Mouse (Mus musculus) ovary, postnatal 36 days (tissue): ENCODE data around the gene Il21r.

ENCODE experiments used
- DNase-seq: peaks from one replicate; pipeline ENCODE4 v3.0.0; 2022; ENCODE audit warnings: low spot score, mixed read lengths

The Il21r gene

DNA sequence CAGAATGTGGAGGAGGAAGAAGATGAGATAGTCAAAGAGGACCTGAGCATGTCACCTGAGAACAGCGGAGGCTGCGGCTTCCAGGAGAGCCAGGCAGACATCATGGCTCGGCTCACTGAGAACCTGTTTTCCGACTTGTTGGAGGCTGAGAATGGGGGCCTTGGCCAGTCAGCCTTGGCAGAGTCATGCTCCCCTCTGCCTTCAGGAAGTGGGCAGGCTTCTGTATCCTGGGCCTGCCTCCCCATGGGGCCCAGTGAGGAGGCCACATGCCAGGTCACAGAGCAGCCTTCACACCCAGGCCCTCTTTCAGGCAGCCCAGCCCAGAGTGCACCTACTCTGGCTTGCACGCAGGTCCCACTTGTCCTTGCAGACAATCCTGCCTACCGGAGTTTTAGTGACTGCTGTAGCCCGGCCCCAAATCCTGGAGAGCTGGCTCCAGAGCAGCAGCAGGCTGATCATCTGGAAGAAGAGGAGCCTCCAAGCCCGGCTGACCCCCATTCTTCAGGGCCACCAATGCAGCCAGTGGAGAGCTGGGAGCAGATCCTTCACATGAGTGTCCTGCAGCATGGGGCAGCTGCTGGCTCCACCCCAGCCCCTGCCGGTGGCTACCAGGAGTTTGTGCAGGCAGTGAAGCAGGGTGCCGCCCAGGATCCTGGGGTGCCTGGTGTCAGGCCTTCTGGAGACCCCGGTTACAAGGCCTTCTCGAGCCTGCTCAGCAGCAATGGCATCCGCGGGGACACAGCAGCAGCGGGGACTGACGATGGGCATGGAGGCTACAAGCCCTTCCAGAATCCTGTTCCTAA, 27.3 kb upstream of the Il21r start:
- DNase-seq, result no peak

DNA sequence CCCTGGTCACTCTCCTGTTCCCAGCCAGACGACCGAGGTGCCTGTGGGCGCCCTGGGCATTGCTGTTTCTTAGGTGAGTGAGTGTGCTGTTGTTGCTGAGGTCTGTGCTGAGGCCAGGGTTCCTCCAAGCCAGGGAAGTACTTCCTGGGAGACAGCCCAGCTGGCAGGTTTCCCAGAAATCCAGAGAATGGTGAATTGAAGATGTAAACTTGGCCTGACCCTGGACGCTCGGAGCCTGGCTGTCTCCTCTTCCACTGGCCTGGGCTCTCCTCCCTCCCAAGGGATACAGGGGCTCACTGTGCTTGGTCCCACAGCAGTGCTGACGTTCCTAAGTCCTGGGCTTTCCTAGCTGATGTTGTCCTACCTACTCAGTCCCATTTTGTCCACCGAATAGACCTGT, 26.2 kb upstream of the Il21r start:
- DNase-seq, result peak; percentile 76

DNA sequence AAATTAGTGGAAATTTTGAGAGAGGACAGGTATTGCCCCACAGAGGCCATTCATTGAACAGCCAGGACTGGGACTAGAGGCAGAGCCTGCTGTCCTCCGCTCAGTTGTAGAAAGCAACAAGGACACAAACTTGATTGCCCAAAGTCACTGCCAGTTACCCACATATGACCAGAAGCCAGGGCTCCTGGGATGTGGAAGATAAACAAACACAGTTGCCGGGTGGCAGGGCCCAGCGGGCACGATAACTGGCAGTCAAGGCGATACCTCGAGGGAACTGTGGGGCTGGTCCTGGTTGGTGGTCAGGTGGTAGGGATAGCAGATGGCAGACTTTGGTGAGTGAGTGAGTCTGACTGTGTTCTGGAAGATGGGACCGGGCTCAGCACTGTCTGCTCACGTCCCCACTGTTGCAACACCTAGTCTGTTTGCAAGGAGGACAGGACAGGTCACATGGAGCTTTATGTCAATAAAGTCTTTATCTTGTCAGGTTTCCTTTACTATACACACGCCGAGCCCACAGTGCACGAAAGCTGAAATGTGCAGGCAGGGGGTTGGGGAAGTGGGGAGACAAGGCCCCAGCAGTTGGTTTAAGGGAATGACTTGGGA, 25.6 kb upstream of the Il21r start:
- DNase-seq, result no peak

DNA sequence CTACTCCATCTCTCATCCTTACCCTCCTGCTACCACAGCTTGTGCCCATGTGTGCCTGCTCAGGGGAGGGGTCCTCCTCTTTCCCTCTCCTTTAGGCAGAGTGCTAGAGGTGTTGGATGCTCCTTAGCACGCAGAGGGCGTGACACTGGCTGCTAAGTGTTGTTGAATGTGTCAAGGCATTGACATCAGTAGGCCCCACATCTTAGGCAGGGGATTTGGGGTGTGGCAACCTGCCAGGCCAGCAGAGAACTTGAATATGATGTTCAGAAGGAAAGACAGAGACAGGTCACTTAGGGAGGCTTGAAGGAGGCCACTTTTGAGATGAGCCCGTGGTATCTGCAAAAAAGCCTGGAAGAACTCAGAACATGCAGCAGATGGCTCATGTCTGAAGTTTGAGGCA, 25.1 kb upstream of the Il21r start:
- DNase-seq, result no peak

DNA sequence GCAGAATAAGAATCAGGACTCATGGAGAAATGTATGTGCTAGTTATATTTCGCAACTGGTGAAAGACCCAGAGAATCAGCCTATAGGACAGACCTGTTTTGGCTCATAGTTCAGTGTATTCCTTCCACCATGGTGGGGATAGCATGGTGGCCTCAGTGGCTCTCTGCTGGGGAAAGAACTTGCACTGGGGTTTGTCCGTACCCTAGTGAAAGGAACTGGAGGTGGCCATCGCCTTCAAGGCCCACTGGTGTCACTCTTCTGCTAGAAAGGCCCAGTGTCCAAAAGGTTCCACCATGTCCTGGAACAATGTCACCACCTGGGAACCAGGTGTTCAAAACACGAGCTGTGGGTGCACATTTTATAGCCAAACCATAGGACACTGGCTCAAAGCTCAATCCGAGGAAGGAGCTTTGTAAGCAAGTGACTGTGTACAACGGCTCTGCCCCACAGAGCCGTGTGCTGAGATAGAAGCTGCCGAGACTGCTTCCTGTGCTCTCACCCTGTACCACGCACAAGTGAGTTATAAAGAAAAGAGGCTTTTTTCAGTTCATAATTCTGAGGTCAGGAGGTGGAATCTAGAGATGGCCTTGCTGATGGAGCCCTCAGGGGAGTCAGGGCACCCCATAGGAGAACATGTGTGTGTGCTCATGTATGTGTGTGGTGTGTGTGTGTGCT, 23.5 kb upstream of the Il21r start:
- DNase-seq, result no peak

DNA sequence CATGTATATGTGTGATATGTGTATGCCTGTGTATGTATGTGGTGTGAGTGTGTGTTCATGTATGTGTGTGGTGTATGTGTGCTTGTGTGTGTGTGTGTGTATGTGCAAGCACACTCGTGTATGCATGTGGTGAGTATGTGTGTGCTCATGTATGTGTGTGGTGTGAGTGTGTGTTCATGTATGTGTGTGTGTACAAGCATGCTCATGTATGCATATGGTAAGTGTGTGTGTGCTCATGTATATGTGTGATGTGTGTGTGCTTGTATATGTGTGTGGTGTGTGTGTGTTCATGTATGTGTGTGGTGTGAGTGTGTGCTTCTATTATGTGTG, 23.0 kb upstream of the Il21r start:
- no peak for DNase-seq

DNA sequence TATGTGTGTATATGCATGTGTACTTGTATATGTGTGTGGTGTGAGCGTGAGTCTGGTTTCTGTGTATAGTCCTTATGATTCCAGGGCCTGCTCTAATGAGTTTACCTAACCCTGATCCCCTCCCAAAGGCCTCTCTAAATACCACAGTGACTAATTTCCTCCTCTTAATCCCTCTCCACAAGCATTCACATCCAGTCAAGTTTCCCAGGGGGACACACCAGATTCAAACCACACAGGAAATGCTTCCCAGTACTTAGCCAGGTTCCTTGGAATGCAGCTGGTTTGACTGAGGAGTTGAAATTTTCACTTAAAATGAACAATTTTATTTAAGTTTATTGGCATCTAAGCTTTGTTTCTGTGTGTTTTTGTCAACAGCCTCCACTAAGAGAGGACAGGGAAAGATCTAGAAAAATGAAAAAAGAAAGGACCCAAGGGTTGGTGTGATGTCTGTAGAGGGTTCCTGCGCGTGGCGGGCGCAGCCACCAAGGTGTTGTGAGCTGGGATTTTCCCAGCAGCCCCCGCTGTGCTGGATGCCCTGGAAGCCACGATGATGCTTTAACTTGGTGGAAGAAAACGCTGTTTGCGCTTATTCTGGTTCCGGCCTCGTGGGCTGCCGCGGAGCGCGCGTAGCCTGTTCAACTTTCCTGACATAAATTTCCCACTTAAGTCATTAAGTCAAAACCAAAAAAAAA, 22.5 kb upstream of the Il21r start:
- DNase-seq, result no peak

DNA sequence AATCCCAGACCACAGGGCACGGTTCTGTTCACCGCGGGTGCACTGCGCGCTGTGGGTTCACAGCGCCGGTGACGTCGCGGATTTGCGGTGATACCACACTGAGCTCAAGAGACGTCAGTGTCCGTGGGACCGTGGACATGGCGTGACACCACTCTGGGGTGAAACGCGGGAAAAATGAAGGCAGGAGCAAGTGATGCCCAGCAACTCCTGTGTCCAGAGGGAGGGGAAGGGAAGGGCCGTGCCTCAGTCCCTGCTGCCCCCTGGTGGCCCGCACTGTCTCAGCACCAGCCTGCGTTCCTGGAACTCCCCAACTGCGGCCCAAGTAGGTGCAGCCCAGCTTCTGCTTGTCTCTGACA, 21.9 kb upstream of the Il21r start:
- peak; percentile 87 for DNase-seq

DNA sequence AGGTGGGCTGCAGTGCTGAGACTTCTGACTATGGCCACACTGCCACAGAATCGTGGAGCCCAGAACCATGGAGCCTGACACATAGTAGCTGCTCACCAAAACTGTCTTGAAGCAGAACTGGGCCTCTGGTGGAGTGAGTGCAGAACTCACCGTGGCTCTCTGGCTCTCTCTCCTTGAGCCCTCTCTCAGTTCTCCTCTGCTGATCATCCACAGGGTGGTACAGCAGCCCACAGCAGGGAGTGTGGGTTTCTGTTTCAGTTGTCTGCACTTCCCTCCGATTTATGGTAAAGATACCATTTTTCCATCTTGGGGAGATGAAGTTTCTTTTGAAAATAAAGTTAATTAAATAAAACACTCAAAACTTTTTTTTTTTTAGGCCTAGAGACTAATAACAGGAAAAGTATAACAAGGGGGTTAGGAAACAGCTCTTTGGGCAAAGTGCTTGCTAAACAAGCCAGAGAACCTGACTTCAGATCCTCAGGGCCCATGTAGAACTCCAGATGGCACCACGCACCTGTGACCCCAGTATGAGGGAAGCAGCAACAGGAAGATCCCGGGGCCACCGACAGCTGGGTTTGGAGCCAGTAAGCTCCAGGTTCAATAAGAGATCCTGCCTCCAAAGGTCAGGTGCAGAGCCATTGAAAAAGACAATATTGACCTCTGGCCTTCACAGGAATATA, 19.8 kb upstream of the Il21r start:
- no peak for DNase-seq

DNA sequence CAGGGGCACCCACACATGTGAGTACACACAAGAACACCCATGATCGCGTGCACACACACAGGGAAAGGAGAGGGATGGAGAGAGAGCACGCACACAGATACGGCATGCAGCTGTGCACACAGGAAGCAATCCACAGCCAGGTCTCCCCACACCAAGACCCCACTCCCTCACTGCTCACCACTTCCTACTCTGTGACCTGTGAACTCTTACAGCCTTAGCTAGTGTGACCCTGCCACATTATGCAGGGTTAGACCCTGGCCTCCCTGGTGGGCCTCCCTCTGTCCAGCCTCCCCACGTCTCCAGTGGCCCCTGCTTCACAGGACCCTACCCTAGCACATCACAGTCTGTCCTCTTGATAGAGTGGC, 19.2 kb upstream of the Il21r start:
- DNase-seq, result no peak

DNA sequence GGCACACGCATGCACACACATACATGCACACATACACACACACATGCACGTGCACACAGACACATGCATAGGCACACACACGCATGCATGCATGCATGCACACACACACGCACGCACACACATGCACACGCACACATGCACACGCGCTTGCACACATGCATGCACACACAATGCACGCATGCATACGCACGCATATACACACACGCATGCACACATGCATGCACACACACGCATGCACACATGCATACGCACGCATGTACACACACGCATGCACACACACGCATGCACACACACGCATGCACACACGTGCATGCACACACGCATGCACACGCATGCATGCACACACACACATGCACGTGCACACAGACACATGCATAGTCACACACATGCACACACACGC, 16.9 kb upstream of the Il21r start:
- no peak for DNase-seq

DNA sequence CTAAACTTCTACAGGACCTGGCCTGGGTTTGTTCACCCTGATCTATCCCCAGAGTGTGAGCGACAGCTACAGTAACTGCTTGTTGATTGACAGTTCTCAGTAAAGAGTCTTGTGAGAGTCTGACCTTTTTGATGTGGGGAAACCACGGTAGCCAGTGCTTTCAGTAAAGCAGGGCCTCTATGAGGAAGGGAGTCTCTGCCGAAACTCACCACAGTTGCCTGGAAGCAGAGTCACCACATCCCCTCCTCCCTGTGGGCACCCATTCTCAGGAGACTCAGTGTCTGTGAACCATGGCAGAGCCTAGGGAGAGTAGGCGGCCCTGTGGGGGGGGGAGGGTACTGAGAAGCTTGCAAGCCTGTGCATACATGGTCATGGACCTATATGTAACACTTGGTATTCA, 14.5 kb upstream of the Il21r start:
- no peak for DNase-seq

DNA sequence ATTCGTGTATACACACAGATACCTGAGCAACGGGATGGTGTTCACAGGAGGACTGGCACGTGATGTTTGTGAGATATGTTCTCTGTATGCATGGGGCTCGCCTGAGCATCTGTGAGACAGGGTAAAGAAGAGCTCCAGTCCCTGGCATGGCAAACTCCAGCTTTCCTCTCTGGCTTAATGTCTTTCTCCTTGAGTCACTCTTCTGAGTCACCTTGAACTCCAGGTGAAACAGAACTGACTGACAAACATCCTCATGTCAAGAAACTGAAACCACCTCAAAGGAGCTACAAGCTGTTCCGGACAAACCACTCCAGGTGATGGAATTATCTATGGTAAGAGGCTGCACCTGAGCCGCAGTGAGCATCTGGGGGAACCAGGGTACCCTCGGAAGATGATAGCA, 13.3 kb upstream of the Il21r start:
- no peak for DNase-seq

DNA sequence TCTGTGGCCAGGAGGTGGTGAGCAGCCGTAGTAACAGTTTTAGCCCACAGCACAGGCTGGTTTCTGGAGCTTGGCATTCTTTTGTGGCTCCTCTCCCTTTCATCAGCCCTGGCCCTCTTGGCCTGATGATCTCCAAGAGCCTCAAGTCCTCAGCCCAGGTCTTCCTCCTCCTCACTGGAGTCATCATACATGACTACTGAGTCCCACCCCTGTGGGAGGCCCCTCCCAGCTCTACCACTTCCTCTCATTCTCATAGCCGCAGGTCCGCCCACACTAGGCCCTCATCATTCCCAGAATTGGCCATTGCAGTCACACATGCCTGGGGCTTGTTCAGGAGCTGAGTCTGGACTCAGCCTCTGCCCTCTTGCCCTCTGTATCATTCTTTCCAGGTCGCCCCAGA, 9.4 kb upstream of the Il21r start:
- no peak for DNase-seq

DNA sequence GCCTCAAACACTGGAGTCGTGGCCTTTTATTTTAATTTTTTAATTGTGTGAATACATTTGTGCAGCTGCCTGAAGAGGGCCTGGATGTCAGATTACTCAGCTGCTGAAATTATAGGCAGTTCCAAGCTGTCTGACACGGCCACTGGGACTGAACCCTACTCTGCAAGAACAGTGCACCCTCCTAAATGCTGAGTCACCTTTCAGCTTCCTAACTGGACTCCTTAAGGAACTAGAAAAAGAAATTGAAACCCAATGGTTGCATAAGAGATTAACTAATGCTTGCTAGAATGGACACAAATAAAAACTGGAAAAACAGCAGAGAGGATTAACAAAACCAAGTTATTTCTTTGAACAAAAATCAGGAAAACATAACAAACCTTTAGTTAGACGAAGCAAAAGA, 6.8 kb upstream of the Il21r start:
- no peak for DNase-seq

DNA sequence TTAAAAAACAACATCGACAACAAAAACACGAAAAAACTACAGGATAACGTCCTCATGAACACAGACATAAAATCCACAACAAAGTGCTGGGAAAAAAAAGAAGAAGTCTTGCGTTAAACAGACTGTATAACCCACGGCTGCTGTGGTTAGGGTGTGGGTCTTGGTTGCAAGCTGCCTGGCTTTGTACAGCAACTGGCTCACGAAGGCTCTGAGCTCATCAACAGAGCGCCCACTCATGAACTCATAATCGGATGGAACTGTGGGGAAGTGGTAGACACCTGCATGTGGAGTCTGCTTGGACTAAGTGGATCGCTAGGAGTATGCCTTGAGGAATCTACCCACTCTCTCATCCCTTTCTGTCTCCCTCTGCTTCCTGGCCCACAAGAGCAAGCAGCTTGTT, 6.1 kb upstream of the Il21r start:
- no peak for DNase-seq

DNA sequence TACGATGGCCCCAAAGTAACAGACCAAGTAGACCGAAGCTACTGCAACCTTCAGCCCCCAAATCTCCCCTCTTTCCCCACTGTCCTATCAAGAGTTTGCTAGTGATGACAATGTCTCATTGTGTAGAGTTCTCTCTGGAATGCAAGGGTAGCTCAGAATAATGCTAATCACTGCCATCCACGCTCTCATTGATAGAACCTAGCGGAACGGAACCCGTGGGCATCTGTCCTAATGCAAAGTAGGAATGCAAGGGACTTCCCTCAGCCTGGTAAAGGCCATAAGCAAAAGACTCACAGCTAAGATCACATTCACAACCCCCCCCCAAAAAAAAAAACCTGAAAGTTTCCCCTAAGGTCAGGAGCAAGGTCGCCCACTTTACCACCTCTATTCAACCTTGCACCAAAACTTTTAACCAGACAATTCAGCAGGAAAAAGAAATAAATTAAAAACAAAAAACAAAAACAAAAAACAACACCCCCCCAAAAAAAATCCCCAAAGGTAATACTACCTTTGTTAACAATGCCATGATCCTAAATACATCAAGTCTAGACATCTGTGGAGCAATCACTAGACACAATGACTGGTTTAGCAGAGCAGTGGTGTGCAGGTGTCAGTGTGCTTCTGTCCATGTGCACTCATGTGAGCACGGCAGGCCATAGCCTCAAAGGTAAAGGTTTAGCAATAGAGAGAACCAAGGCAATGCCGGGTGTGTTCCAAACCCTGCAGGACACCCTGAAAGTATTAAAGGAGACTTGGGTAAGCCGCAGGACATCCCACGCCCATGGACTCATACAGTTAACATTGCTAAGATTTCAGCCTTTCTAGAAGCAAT, 5.5 kb upstream of the Il21r start:
- DNase-seq, result no peak

DNA sequence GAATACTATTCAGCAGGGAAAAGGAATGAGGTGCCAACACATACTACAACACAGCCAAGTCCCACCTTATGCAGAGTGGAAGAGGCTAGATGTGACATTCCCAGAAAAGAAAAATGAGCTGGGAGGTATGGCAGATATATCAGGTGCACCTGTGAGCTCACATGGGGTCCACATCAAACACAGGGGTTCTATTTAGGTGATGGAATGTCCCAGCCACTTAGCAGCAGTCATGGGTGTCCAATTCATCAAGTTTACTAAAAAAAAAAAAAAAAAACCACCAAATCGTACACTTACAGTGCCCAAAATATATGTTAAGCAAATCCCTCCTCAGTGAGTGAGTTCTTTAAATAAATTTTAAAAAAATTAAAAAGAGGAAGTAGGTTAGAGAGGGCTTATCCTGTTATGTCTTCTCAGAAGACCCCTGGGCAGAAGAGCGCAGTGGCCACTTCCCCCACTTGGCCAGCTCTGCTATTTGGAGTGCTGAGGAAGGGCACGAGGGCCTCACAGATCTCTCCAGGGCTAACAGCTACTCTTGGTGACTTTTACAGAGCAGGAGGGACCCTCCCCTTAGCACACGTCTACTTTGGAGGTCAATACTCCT, 3.8 kb upstream of the Il21r start:
- DNase-seq, result no peak

DNA sequence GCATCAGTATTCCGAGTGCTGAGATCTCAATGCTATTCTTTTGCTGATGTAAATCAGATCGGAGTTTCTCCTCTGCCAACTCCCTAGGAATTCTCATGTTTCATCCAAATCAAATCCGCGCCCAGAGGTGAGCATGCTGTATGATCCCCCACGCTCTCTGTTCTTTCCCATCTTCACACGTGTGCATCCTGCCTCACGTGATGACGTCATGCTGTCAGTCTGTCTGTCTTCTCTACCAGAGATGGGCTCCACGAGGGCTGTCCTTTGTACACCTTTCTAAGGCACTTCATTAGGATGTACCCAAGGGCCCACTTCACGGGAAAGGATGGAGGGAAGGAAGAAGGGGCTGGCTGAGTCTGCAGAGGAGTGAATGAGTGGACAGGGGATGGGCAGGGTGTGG, 3.1 kb upstream of the Il21r start:
- no peak for DNase-seq

DNA sequence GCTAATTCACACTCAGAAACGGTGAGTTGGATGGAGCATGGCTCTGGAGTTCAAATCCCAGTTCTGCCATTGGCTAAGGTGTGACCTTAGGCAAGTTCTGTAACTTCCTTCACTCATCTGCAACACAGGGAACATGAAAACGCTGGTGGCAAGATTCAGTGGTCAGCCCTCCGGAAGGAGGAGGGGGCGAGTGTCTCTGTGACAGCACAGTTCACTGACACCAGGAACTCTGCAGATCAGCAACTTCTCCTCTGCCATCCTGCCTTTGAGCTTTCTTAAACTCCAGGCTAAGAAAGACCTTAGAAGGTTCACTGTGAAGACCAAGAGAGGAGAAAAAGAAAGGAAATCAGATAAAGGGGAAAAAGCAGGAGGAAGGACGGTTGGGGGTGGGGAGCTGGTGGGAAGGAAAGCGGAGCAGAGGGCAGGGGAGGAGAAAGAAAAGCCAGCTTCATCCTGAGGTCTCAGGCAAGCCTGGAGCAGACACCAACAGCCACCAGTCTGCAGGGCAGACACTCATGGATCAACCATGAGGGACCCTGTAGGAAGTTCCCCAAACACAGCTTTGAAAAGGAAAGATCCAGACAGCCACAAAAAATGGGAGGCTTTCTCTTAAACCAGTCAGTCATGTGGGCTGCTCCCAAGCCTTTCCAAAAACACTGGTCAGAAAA, 2.5 kb upstream of the Il21r start:
- no peak for DNase-seq

DNA sequence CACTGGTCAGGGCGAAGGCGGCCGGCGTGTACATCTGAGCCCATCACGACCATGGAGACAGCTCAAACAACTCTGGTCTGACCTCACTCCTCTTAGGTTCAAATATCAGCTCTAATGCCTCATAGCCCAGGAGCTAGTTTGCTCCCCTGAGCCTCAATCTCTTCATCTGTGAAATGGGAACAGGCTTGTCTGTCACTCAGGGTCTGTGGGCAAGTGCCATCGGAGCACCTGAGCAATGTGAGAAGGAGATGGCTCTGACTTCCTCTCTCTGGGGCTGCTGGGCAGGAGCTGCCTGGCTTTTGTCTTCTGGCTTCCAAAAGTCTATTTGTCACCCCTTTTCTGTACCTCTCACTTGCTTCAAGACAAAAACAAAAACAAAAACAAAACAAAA, 2.0 kb upstream of the Il21r start:
- no peak for DNase-seq
